Mouse (Mus musculus): Measurements from ENCODE around the gene Mark3. TPM values are rescaled to one million over a fixed set of nuclear protein-coding genes. Genes with fewer than 3 reads are reported as not detected.

The Mark3 gene
- total RNA-seq, 2 experiments from 2014 or later = 50.5 to 51.5 TPM

- no peak for DNase-seq
These were observed 14.6 kb upstream of the Mark3 start for GRCm38 (mm10) chr12:111559647-111560258.

DNA sequence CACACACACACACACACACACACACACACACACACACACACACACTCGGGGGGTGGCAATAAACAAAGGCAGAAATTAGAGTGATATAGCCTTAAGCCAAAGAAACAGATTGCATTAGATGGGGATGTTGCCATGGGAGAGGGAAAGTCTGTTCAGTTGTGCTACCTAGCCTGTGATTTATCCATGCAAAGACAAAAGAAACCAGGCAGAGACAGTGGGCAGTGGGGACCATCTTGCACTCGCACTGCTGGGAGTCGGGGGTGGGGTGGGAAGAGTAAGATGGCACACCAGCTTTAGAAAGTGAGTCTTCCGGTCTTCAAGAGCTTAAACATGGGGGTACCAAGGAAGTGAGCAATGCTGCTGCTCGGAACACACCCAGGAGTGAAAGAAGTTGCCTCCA lies 14.0 kb upstream of the Mark3 start:
- DNase-seq = no peak

- DNase-seq = no peak
These were observed 12.0 kb upstream of the Mark3 start for GRCm38 (mm10) chr12:111562276-111562814.

DNA sequence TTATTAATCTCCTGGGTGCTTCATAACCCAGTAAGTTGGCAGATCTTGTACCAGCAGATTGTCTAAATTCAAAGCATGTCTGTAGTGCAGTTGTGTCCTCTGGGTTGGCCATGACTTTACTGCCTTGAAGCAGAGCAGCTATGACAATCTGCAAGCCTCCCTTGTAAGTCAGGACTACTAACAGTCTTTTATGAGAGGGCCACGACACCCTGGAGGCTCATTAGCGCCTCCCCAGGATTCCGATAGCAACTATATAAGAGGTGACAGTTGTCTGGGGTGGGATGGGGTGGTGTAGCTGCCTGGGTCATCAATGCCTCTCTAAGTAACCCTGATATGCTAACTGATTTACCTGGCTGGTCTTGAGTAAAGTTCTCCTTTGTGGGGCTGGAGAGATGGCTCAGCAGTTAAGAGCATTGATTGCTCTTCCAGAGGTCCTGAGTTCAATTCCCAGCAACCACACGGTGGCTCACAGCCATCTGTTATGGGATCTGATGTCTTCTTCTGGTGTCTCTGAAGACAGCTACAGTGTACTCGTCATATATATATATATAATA lies 11.2 kb upstream of the Mark3 start:
- DNase-seq = no peak

- no peak for DNase-seq
These were observed 9.0 kb upstream of the Mark3 start for GRCm38 (mm10) chr12:111565363-111565762.

DNA sequence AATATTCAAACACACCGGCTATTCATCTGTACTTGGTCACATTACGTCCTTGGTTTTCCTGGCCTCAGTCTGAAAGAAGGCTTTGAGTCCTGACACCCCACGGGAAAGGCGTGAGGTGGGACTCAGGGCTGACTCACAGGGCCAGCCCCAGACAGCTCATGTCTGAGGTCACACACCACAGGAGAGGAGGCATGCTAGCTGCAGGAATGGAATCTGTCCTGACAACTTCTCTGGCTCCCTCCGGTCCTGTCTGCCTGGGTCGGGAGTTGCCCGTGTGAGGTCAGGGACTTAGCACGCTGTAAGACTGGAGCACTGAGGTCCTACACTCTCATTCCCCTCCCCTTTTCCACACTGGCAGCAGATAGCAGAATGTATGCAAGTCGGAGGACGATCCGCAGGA lies 5.5 kb upstream of the Mark3 start:
- DNase-seq = peak; percentile 7

DNA sequence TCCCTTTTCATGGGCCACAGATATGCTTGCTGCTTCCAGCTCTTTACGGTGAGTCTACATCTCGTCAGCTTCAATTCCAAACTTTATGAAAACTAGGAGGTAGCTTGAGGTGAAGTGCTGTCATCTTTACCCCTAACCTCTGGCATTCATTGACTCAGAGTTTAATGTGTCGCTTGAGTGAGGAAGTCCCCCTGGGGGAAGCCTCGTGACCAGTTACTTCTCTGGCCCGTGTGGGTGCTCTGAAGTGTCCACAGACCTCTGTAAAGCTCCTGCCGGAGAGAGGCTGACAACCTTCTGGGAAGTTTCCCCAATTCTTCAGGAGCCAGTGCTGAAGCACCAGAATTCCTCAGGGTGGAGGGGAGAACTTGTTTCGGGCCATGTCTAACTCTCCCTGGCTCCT lies 1.9 kb upstream of the Mark3 start:
- no peak for DNase-seq

DNA sequence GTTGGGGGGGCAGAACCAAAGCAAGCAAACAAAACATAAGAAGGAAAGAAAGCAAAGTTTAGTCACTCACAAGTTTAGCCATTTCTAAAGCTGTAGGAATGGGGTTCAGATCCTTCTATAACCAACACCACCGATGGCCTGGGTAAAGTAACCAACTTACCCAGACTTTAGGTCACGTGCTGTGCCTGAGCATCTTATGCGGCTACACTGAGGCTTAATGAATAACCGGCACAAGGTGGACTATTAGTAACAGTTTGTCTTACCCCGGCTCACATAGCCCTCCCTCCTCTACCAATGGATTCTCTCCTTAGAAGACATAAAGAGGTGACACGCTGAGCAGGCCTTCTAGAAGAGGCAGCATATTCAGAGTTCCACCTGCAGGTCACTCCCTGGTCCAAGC lies 1.0 kb upstream of the Mark3 start:
- DNase-seq = no peak

DNA sequence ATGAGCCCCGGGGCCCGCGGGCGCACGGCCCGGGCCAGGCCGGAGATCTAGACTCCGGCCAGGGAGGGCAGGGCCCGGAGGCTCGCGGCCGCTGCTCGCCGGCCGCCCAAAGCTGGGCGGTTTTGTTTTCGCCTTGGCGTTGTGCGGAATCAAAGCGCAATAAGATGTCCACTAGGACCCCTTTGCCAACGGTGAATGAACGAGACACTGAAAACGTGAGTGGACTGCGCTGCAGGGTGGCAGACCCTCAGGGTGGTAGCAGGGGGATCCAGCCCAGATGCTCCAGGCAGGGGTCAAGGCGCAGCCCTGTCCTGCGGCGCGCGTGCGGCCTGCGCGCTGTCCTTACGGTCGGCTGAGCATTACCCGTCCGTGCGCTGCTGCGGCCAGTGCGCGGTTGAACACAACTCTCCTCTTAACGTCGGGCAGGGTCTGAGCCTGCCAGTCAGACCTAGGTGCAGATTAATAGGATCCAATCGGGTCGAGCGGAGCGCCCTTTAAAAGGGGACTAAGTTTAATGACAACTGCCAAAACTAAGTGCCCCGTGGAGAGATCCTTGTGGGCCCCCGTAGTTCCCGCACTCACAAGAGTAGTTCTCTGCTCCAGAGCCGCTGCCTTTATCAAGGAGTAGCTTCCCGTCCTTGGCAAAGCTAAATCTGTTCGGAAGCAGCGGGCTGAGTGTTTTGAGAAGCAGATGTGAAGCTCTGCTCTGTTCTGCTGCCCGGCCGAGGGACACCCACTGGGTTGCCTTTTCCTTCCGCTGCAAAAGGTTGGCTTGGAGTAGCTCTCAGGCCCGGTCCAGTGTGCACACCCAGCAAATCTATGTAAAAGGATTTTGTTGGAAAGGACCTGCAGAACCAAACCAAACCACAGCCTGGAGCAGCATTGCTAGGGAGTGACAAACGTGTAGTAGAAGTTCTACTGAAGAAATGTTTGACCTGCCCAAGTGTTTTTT lies 840 bp downstream of the Mark3 start:
- peak; percentile 32 for DNase-seq

DNA sequence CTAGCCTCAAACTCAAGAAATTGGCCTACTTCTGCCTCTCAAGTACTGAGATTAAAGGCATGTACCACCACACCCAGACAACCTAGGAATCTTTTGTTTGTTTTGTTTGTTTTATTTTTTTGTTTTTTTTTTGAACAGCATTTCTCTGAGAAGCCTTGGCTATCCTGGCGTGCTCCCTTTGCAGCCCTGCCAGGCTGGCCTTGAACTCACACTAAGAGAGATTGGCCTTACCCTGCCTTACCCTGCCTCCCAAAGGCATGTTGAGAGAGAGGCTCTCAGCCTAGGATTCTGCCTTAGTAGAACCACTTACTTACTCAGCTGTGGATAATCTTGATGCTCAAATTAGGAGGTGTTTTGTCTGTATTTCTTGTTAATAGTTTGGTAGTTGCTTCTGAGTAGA lies 8.7 kb downstream of the Mark3 start:
- DNase-seq = no peak

DNA sequence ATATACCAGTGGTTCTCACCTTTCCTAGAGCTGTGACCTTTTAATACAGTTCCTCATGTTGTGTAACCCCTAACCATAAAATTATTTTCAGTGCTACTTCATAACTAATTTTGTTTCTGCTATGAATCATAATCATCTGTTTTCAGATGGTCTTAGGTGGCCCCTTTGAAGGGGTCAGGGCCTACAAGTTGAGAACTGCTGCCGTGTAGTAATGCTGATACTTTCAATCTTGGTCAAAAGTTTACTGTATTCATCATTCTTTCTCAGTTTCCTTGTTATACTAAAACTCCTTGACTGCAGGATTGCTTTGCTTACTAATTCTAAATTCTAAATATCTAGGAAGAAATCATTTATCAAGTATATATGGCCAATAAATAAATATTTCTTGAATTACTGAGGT lies 10.1 kb downstream of the Mark3 start:
- no peak for DNase-seq

DNA sequence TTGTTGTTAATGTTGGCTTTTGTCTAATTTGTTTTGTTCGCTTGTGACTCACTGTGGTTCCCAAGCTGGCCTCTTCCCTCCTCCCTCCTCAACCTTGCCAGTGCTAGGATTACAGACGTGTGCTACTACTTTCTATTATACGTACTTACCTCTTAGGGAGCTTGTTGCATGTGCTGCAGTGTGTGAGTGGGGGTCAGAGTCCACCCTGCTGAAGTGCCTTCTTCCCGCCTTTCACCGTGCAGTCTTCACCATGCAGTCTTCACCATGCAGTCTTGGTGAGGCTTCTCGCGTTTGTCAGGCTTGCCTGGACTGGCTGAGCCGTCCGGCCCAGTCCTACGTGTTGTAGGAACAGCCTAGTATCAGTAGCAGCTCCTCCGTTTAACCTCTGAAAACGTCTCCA lies 12.9 kb downstream of the Mark3 start:
- no peak for DNase-seq

- peak; percentile 44 for DNase-seq
These were observed 18.2 kb downstream of the Mark3 start for GRCm38 (mm10) chr12:111592407-111593021.

GRCm38 (mm10) chr12:111593775-111594174 lies 19.5 kb downstream of the Mark3 start:
- no peak for DNase-seq

DNA sequence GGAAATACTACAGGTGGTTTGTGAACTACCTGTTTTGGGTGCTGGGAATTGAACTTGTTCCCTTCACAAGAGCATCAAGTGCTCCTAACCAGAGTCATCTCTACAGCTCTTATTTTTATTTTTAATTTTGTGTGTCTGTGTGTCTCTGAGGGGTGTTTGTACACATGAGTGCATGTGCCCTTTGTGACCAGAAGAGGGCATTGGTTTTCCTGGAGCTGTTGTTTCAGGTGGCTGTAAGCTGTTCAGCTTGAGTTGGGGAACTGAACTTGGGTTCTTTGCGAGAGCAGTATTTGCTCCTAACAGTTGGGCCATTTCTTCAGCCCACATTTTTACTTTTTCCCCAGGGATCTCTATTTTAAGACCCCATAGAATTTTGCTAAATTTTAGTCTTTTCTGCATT lies 23.0 kb downstream of the Mark3 start:
- no peak for DNase-seq

DNA sequence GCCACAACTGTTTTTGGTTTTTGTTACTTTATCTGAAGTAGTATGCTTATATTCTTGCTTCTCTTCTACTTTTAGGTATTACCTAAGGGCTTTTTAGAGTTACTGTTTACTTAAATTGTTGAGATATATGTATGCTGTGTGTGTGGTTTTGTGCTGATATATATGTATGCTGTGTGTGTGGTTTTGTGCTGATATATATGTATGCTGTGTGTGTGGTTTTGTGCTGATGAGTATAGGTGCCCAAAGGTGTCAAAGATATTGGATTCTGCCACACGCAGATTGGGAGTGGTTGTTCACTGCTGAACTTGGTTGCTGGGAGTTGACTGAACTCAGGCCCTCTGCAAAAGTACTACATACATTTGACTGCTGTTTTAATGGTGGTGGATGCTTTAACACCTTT lies 24.6 kb downstream of the Mark3 start:
- DNase-seq = no peak

DNA sequence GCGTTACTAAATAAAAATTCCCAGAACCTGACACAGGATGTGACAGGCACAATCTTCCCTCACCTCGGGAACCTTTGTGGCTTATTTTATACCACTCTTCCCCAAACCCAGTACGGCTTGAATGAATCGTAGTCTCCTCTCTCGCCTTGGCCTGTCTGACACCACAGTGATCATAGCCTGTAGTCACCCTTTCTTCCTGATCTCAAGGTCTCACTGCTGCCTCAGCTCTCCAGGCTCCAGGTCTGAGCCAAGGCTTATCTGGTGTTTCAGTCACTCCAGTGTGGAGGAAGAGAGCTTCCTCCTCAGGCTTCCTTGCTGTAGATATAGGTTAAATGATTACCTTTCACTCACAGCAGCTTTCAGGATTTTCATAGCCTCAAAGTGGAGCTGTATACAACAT lies 25.3 kb downstream of the Mark3 start:
- DNase-seq = no peak

- DNase-seq = no peak
These were observed 29.5 kb downstream of the Mark3 start for GRCm38 (mm10) chr12:111603871-111604270.

GRCm38 (mm10) chr12:111605619-111606018 lies 31.3 kb downstream of the Mark3 start:
- DNase-seq = no peak

- no peak for DNase-seq
These were observed 33.7 kb downstream of the Mark3 start for GRCm38 (mm10) chr12:111608015-111608414.

DNA sequence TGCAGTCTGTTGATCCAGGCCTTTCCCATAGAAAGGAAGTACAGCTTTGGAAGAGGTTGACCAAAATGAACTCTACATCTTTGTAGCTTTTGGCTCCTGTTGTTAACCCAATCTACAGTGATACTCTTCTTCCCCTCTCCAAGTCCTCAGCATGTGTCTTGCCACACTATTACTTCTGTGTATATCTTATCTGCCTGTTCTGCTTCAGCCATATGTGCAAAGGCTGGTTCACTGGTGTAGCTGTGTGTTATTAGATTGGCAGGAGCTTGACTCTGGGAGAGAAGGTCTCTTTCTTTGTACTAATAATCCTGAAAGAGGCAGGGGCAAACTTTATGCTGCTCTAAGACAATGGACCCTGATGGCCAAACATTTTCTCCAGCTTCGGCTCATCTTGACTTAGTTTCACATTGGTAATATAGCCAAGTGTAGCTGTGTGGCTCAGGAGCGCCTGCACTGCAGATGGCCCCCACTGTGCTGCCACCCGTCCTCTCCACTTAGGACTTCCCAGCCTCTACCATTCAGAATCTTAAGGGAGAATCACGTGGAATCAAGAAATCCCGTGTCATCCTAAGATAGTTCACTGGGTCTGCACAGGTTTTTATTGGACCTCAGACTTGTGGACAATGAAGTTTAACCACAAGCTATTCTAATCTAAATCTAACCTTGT lies 40.3 kb downstream of the Mark3 start:
- DNase-seq = no peak

- DNase-seq = no peak
These were observed 43.9 kb downstream of the Mark3 start for GRCm38 (mm10) chr12:111618266-111618665.

Data from gastrocnemius, postnatal 25 days (tissue).